Comparison of ENCODE assay signal across 19 mouse cellular contexts in genomic region chr1:151130036-151130435, GRCm38 (mm10). TPM values are rescaled to one million over a fixed set of nuclear protein-coding genes. Genes with fewer than 3 reads are reported as not detected.
DNase-seq lines count a peak whose midpoint lies in the region; ATAC-seq and TF ChIP-seq lines count a peak whose summit lies in the region.
"Had no signal": no experiment of that assay in that cellular context is flagged by ENCODE, and none has a peak within 500 bp of the region (broad histone marks: within the 10 kb centered on the region; RNA-seq: fewer than 3 reads in every experiment).

No protein-coding gene starts in this region.

- no peaks in the 10 kb centered on the region for H3K9me3 ChIP-seq in kidney, postnatal 0 days (replicated peaks; ENCODE audit: low read length)
- no peaks in the 10 kb centered on the region for H3K9me3 ChIP-seq in forebrain, embryonic 10.5 days
- H3K9me3 ChIP-seq: embryonic facial prominence, embryonic 15.5 days; forebrain, embryonic 12.5 days; limb, embryonic 12.5 days; midbrain, embryonic 12.5 days; neural tube, embryonic 15.5 days had no signal

- no peak overlapping the region for H3K4me2 ChIP-seq in kidney, postnatal 0 days (ENCODE audit: low read length)
- H3K4me2 ChIP-seq: embryonic facial prominence, embryonic 15.5 days; forebrain, embryonic 12.5 days; limb, embryonic 12.5 days; midbrain, embryonic 12.5 days; neural tube, embryonic 15.5 days had no signal

- peak overlapping the region; percentile 14; the same call in 1 of the 2 replicates for H3K27ac ChIP-seq in kidney, postnatal 0 days
- H3K27ac ChIP-seq in forebrain, embryonic 10.5 days: no peak overlapping the region
- H3K27ac ChIP-seq: embryonic facial prominence, embryonic 15.5 days; forebrain, embryonic 12.5 days; limb, embryonic 12.5 days; midbrain, embryonic 12.5 days; neural tube, embryonic 15.5 days had no signal

- no peak overlapping the region for H3K4me3 ChIP-seq in kidney, postnatal 0 days (replicated peaks; ENCODE audit: low read depth, low read length)
- no peak overlapping the region for H3K4me3 ChIP-seq in forebrain, embryonic 10.5 days
- H3K4me3 ChIP-seq: embryonic facial prominence, embryonic 15.5 days; forebrain, embryonic 12.5 days; limb, embryonic 12.5 days; midbrain, embryonic 12.5 days; neural tube, embryonic 15.5 days had no signal

- DNase-seq in kidney, adult 11 months: peak; percentile 23
- no peak for DNase-seq in kidney, postnatal 25 days
- DNase-seq in lung, postnatal 36 days: peak; percentile 10
- no peak for DNase-seq in lung, adult 18-20 months
- peak; percentile 32 for DNase-seq in kidney, postnatal 0 days (ENCODE audit: low spot score)
- DNase-seq in yolk sac, embryonic 10.5 days (ENCODE audit: low spot score): peak; percentile 56
- no peak for DNase-seq in thymus, postnatal 14 days
- DNase-seq in forebrain, embryonic 10.5 days (ENCODE audit: extremely low spot score, low spot score): no peak
- DNase-seq: adrenal gland, postnatal 14 days; cerebellum, adult 2 months; right cerebral cortex, postnatal 4 days; thymus, adult 2 months had no signal

- no peaks in the 10 kb centered on the region for H3K36me3 ChIP-seq in kidney, postnatal 0 days (ENCODE audit: insufficient read depth, low read length)
- H3K36me3 ChIP-seq in forebrain, embryonic 10.5 days (replicated peaks): no peaks in the 10 kb centered on the region
- H3K36me3 ChIP-seq: embryonic facial prominence, embryonic 15.5 days; forebrain, embryonic 12.5 days; limb, embryonic 12.5 days; midbrain, embryonic 12.5 days; neural tube, embryonic 15.5 days had no signal

- H3K4me1 ChIP-seq in kidney, postnatal 0 days (replicated peaks; ENCODE audit: insufficient read depth, low read length): no peaks in the 10 kb centered on the region
- no peaks in the 10 kb centered on the region for H3K4me1 ChIP-seq in forebrain, embryonic 10.5 days
- H3K4me1 ChIP-seq: embryonic facial prominence, embryonic 15.5 days; forebrain, embryonic 12.5 days; limb, embryonic 12.5 days; midbrain, embryonic 12.5 days; neural tube, embryonic 15.5 days had no signal

- ATAC-seq in kidney, postnatal 0 days (replicated peaks; ENCODE audit: low FRiP score, low read depth): no peak
- ATAC-seq: hindbrain, embryonic 16.5 days had no signal

- no peaks in the 10 kb centered on the region for H3K27me3 ChIP-seq in kidney, postnatal 0 days (ENCODE audit: insufficient read depth, low read length)
- H3K27me3 ChIP-seq in forebrain, embryonic 10.5 days (ENCODE audit: poor library complexity, severe bottlenecking): no peaks in the 10 kb centered on the region
- H3K27me3 ChIP-seq: embryonic facial prominence, embryonic 15.5 days; forebrain, embryonic 12.5 days; limb, embryonic 12.5 days; midbrain, embryonic 12.5 days; neural tube, embryonic 15.5 days had no signal

- TF ChIP-seq CTCF in kidney, postnatal 0 days (IDR thresholded peaks at IDR 0.05; ENCODE audit: low read depth): no peak

- H3K9ac ChIP-seq in kidney, postnatal 0 days (ENCODE audit: low read depth, low read length): no peak overlapping the region
- H3K9ac ChIP-seq: embryonic facial prominence, embryonic 15.5 days; forebrain, embryonic 12.5 days; limb, embryonic 12.5 days; midbrain, embryonic 12.5 days; neural tube, embryonic 15.5 days had no signal

- WGBS in kidney, postnatal 0 days: 64% methylated on average over 6 of the region's 6 CpGs
- 85% methylated on average over 6 of the region's 6 CpGs for WGBS in forebrain, embryonic 10.5 days

RNA-seq across cellular contexts. Expression of gene Gm47985, which starts 52.3 kb away (rescaled TPM):
- polyA plus RNA-seq in kidney, postnatal 0 days (2015; fragmentation: Nextera tagmentation; extraction: Ambion mirVana): 0.46 and 0.56 TPM in 2 replicates
- polyA plus RNA-seq in forebrain, embryonic 10.5 days (2016; fragmentation: Nextera tagmentation; extraction: Ambion mirVana): 0.27 and 0.41 TPM in 2 replicates
- polyA plus RNA-seq: cerebellum, adult 2 months; embryonic facial prominence, embryonic 15.5 days; hindbrain, embryonic 16.5 days; neural tube, embryonic 15.5 days; stomach, embryonic 14.5 days had no signal

Comparison
In these comparisons a context has a peak if more than half of its experiments do, and no peak if none do; other contexts are left out.
1. DNase-seq: peak in kidney, adult 11 months (single experiment), lung, postnatal 36 days (single experiment), kidney, postnatal 0 days (single experiment) and yolk sac, embryonic 10.5 days (single experiment); none in kidney, postnatal 25 days (0 of 2), lung, adult 18-20 months (0 of 2), thymus, postnatal 14 days (single experiment) and forebrain, embryonic 10.5 days (single experiment).